Mouse (Mus musculus) adrenal gland, postnatal 4 days (tissue): Measurements from ENCODE around the gene Jph4. TPM values are rescaled to one million over a fixed set of nuclear protein-coding genes. Genes with fewer than 3 reads are reported as not detected.

Experiments used
- DNase-seq, 2 experiments: peaks; one replicate each; pipeline ENCODE4 v3.0.0; 2021 to 2022; ENCODE audit warnings: low spot score in 2 of 2, mixed read lengths in 2 of 2
- long read RNA-seq, 2 experiments: library from polyadenylated mRNA; stranded (forward); transcript quantifications; one replicate each; pipeline ENCODE4 v2.0.0; 2021
- total RNA-seq, 2 experiments: library from RNA; stranded (reverse); gene quantifications; 2 replicates each; pipeline ENCODE4 v1.2.3; 2021

The Jph4 gene
- total RNA-seq = 10 to 100 TPM; 11.9 to 14.8 TPM
- long read RNA-seq, experiment 1, partial matches to known transcripts = 1 of 2 reads
- long read RNA-seq, experiment 1, other reads (novel, unspliced or antisense) = 0 of 2 reads
- long read RNA-seq, experiment 2, partial matches to known transcripts = 7 of 7 reads
- long read RNA-seq, experiment 2, other reads (novel, unspliced or antisense) = 0 of 7 reads

- no peak for DNase-seq
Observed at GRCm38 (mm10) chr14:55116425-55117200, at the start of gene Jph4. Gene Jph4 (minus strand): TSS chr14:55116935.

GRCm38 (mm10) chr14:55164172-55164806, 47.6 kb upstream of the Jph4 start:
- DNase-seq = no peak

- DNase-seq = no peak
Observed at GRCm38 (mm10) chr14:55162168-55162567, 45.4 kb upstream of the Jph4 start.

- DNase-seq = peak; percentile 34 to 56
Observed at GRCm38 (mm10) chr14:55161098-55161634, 44.4 kb upstream of the Jph4 start.

GRCm38 (mm10) chr14:55160251-55161071, 43.7 kb upstream of the Jph4 start:
- no peak for DNase-seq

- DNase-seq = no peak
Observed at GRCm38 (mm10) chr14:55157322-55158065, 40.8 kb upstream of the Jph4 start.

GRCm38 (mm10) chr14:55152951-55153481, 36.3 kb upstream of the Jph4 start:
- no peak for DNase-seq

GRCm38 (mm10) chr14:55152174-55152573, 35.4 kb upstream of the Jph4 start:
- no peak for DNase-seq

- DNase-seq = no peak
Observed at GRCm38 (mm10) chr14:55150985-55151384, 34.2 kb upstream of the Jph4 start.

- no peak for DNase-seq
Observed at GRCm38 (mm10) chr14:55149041-55149440, 32.3 kb upstream of the Jph4 start.

- DNase-seq = peak in 1 of 2 experiments; percentile 50
Observed at GRCm38 (mm10) chr14:55148363-55148915, 31.7 kb upstream of the Jph4 start.

GRCm38 (mm10) chr14:55146829-55147401, 30.2 kb upstream of the Jph4 start:
- no peak for DNase-seq

- DNase-seq = no peak
Observed at GRCm38 (mm10) chr14:55146324-55146723, 29.6 kb upstream of the Jph4 start.

GRCm38 (mm10) chr14:55139313-55139712, 22.6 kb upstream of the Jph4 start:
- no peak for DNase-seq

GRCm38 (mm10) chr14:55135676-55136075, 18.9 kb upstream of the Jph4 start:
- no peak for DNase-seq

- no peak for DNase-seq
Observed at GRCm38 (mm10) chr14:55126521-55126920, 9.8 kb upstream of the Jph4 start.

- DNase-seq = no peak
Observed at GRCm38 (mm10) chr14:55125711-55126110, 9.0 kb upstream of the Jph4 start.

- DNase-seq = no peak
Observed at GRCm38 (mm10) chr14:55122359-55122758, 5.6 kb upstream of the Jph4 start.

- peak; percentile 56 to 62 for DNase-seq
Observed at GRCm38 (mm10) chr14:55121947-55122346, 5.2 kb upstream of the Jph4 start.
